Mouse (Mus musculus) c-Kit-negative CD71-positive TER-119-positive erythroid progenitor cells, embryonic 14.5 days (primary cell): Measurements from ENCODE around the gene Bmp6.

Experiments used
- DNase-seq: peaks from one replicate; pipeline ENCODE4 v3.0.0-alpha.2; 2013; ENCODE audit warnings: low read depth, low spot score

Bmp6 gene

DNA sequence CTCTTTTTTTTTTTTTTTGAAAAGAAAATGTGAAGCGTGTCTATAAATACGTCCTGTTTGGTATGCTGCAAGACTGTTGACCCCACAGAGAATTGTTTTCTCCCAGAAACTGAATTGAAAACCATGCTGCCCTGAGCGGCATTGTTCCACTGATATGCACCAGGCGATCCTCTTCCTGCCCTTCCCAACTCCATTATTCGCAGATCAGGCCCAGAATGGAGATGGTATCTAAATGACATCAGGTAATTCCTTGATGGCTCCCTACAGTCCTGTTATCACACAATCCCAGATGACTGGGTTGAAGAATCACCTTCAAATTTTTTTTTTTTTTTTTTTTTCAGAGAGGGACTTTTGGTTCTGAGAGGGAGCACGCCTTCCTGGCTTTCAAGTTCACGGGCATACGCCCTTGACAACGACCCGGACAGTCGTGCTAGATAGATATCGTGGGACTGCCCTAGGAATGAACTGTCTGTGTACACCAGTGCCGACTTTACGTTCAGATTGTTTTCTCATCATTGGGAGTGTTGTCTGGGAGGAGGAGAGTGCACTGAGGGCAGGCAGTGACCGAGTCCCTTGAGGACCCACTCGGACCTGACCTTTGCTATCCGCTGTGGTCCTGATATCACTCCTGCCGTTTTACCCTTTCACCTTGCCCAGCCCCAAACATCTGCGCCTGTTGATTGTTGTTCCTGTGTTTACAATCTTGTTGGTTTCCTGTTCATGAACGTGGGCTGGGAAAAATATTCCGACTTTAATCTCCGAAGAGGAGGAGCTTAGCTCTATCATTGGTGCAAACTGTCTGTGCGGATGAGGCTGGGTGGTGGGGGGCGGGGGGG, 8.7 kb downstream of the Bmp6 start:
- no peak for DNase-seq

DNA sequence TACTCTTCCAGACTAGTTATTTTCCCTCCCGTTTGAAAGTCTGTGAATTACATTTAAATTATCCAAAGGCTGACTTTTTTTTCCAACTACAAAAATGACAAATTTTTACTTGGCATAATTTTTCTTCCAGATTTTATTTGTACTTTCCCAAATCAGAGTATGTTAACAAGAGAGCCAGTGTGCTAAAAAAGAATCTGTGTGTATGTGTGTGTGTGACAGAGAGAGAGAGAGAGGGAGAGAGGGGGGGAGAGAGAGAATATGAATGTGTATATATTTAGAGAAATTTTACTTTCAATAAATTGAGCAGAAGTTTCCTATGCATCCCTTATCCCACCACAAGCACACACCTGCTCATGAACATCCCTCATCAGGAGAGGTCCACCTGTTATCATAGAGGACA, 9.4 kb downstream of the Bmp6 start:
- DNase-seq = no peak

DNA sequence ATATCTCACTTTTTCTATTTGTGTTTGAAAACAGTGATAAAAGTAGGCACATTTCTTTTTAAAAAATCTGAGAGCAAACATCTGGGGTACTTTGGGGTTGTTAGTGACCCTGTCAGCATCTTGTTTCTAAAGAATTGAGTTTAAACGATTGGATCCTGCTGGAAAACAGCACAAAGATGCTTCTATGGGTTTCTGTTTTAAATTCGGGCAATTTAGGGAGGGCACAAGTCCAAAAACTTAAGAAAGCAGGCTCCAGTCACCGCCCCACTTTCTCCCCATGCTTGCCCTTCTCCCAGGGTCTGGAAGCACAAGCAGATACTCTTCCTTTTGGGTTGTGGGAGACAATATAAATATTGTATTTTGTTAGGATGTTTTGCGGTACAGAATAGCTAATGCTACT, 14.1 kb downstream of the Bmp6 start:
- no peak for DNase-seq

DNA sequence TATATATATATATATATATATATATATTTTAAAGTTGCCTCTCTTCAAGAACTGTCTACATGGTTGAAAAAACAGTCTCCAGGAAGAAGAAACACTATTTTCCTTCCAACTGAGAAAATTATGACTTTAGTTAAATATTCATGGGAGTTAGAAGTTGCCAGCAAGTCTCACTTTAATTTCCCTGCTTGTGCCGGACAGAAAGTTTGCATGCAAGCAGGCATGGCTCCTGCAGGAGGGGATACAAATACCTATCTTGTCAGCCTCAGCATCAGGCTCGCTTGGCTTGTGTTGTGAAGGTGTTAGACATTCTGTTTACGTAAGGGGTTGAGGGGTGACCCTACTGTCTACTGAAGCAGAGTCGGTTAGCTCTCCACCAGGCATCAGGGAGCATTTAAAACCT, 17.8 kb downstream of the Bmp6 start:
- no peak for DNase-seq

DNA sequence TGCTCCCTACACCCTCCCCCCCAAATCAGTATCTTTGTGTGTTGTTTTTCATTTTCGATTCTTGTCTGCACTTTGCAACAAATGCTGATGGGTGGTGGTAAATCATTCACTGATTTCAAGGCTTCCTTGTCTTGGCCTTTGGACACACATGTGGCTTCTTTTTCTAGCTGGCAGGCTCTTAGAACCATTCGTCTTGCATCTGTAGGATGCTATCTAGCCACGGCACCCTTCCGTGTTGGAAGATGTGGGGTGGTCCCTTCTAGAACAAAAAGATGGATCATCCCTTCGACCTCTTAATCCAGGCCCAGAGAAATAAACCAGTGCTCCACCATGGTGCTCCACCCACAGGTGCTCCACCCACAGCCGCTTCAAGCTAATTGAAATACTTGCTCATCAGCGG, 19.0 kb downstream of the Bmp6 start:
- no peak for DNase-seq

DNA sequence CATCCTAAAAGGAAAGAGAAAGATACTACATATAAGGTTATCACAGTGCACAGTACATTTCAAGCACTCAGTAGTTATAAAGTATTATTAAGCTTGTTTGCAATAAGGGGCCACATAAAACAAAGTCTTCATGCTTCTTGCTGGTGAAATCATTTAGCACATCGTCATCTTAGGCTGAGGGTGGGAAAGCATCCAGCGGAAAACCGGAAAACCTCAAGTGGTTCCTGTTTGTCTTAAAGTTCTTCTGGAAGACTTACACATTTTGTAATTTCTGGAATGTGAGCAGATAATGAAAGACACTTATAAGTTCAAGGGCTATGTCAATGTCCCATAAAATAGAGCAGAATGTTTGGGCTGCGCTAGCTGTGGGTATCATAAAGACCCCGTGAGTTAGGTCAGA, 24.7 kb downstream of the Bmp6 start:
- DNase-seq = no peak

DNA sequence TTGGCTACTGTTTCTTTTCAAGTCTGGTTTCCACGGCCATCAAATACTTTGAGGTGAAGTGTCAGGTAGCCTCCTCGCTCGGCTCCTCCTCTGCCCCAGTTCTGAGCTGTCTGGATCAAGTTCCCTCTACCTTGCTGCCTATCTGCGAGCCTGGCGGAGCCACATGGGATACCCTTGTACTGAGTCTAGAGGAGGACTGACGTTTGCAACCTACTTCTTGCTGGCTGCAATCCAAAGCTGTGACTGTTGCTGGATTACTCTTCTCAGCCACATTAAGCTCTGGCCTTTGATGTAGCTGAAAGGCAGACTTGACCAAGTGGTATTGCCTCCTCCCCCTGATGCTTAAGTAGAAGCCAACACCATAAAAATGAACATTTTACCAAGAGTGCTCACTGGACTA, 31.2 kb downstream of the Bmp6 start:
- DNase-seq = no peak

DNA sequence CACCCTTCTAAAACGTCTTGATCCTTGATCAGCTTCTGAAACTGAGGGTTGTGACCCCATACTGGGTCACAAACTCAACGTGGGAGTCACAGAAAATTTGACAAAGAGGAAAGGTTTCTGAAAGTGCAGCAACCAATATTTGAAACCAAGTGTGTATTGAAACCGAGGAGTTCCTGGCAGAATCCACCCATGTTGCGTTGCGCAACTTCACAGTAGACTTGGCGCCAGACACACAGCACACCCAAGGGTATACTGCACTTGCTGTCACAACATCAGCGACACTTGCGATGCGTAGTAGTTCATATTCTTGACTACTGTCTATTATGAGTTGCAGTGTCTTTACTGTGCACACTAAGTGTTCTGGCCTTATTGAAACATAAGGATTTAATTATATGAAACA, 32.4 kb downstream of the Bmp6 start:
- DNase-seq = no peak

DNA sequence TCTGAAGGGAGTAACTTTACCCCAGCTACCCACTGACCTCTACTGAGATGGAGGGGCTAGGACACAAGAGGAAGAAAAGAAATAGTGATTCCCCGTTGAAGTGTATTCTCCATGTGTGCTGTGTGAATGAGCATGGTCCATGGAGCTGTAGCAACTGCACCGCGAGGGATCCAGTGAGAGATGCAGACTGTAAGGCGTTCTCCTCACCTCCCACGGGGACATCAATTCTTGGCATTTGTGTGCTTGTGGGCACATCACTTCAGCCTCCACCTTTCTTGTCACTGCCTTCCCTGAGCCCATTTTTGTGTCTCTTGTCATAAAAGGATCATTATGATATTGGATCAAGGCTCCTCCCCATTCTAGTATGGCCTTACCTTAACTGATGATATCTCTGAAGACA, 34.9 kb downstream of the Bmp6 start:
- no peak for DNase-seq

DNA sequence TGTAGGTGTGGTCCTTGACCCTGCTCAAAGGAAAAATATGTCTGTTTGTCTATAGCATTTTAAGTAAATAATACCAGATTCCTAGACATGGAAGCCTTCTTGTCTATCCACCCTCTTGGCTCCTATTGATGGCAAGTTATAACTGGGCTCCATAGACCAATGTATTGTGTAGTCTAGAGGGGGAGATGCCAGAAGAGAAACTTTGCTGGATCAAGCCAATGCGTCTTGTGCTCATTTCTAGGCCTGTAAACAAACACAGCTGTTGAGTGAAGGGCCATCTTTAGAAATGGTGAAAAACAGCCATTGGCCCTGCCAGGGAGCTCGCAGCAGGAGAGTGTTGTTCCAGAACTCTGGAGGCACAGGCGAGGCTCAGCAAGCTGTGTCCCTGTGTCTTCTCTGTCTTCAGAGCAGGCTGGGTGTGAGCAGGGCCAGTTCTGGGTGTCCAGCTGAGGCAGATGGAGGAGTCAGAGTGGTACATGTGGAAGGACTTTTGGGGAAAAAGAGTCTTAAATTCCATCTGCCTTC, 41.2 kb downstream of the Bmp6 start:
- DNase-seq = no peak

DNA sequence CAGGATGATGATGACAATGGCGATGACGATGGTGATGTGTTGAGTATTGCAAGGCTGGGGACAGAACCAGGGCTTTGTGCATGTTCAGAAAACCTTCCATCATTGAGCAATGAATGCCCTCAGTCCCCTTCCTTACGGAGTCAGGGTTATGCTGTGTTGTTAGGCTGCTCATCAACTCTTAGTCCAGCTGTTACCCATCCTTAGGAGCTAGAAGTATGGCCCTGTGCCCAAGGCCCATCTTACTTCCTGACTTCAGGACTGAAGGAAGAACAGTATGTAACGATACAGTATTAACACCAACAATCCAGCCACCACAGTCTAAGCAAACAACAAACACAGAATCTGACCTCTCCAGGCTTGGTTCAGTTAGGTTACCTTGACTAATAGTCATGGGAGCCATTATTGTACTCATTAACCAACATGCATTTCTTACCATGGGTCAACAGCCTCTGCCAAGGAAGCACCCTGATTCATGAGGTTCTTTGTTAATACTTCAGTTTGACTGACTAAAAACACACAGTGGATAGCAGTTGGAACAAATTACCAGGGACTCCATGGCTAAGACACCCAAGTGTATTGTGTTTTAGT, 42.6 kb downstream of the Bmp6 start:
- no peak for DNase-seq

DNA sequence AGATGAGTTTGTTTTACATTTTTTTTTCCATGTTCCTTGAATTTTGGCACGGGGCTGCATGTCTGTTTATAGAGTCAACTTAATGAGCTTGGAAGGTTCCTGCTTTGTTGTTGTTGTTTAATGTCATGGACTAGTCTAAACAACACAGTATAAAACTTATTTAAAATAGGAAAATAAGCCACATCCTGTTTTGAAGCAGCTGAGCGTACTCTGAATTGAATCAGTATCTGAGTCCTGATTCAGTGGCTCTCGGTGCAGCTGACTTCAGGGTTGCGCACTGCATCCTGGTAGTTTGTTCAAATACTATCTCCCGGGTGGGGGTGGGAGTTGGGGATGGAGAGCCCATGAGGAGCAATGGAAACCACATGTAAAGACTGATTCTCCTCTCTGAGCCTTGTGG, 48.5 kb downstream of the Bmp6 start:
- no peak for DNase-seq

DNA sequence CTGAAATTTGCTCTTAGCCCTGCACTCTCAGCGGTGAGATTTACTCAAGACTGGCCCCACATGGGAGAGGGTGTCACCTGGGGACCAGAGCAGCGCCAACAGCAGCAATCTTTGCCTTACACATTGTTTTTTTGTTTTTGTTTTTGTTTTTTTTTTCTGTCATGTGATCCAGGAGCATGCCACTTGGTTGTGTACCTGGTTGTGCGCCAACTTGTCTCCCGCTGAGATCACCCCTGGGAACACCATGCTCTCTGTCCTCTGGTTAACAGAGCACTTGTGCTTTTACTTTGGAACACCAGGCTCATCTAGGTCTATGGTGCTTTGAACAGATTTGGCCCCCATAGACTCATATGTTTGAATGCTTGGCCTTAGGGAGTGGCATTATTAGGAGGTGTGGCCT, 50.1 kb downstream of the Bmp6 start:
- DNase-seq = no peak

DNA sequence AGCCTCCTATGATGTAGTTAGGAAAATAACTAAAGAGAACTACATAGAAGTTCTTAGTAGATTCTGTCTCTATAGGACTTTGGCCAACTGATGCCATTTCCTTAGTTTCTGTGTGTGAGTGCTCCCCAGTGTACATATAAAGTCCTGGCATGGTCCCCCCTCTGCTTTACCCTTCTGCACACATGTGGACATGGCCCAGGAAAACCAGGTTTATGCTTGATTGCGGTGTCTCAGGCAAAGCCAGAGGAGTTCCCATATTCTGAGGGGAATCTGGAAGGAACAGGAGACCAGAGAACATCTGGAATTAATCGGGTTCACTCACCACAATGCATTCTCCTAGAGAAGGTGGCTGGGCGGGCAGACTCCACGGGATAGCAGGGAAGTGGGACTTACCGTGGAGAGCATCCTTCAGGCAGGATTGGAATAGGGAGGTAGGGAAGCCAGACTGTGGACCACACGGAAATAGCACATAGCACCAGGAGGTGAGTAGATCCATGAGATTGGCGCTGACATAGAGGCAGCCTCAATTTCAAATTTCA, 52.2 kb downstream of the Bmp6 start:
- DNase-seq = no peak

DNA sequence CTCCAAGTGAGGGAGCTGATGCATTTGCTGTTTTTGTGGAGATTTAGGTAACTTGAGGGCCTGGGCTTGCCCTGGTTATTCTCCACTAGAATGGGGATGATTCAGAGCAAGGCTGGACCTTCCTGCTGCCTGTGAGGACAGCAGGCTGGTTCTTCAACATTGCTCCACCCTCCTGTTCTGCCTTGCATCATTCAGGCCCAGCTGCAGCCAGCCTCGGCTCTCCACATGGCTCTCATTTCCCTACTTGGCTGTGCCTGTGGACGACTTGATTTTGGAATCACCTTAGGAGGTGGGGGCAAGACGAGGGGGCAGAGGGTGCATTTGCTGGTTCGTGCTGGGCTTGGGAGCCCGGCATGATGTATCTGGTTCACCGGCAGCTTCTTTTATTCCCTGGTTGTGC, 53.8 kb downstream of the Bmp6 start:
- DNase-seq = no peak

DNA sequence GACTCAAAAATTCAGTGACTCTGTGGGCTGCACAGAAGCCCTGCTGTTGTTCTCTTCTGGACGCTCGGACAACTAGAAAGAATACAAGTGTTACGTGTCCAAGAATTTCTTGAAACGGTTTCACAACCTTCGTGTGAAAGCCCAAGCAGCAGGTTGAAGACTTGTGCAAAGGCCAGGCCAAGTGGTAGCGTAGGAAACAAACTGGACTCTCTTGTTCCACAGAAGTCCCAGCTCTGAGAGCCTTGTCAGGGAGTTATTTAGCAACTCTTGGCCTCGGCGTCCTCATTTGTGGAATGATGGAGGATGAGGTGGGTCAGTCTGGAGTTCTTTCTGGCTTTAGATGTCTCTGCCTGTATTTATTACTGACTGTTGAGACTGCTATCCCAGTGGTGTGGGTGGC, 55.8 kb downstream of the Bmp6 start:
- no peak for DNase-seq

DNA sequence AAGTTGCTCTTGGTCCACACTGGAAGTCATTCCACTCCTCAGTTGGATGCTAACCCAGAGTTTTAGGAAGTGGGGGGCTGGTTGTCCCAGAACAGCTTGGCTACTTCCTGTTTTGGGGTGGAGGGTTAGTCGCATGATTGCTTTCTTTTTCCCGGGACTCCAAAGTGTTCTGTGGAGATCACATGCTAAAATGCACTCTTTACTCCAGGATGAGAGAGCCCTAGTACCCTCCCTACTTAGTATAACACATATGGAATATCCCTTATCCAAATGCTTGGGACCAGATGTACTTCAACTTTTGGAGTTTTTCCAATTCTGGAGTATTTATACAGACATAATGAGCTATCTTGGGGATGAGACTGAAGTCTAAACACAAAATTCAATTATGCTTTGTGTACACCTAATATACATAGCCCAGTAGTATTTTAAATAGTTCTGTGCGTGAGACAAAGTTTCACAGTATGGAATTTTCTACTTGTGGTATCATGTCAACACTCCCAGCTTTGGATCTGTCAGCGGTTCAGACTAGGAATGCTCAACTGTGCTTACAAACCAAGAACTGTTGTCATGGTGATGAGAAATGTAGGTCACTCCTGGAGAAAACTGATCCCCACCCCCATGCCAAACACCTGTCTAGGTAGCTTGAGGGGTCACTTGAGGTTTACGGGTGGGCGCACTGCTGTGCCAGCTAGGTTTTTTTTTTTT, 62.9 kb downstream of the Bmp6 start:
- no peak for DNase-seq

DNA sequence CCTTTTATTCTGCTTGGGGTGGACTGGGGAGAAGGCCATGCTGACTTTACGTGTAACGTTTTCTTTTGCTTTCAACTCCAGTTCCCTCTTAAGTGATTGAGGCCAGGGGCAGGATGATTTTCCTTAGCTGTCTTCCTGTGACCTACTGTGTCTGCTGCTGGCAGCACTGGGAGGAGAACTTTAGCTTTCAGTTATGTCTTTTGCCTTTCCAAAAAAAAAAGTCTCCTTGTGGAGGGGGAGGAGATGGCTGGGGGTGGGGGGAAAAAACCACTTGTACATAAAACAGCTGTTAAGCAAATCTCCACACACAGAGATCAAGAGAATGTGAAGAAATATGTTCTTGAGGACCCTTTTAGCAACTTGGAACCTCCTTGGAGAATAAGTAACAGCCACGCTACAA, 63.7 kb downstream of the Bmp6 start:
- DNase-seq = no peak

DNA sequence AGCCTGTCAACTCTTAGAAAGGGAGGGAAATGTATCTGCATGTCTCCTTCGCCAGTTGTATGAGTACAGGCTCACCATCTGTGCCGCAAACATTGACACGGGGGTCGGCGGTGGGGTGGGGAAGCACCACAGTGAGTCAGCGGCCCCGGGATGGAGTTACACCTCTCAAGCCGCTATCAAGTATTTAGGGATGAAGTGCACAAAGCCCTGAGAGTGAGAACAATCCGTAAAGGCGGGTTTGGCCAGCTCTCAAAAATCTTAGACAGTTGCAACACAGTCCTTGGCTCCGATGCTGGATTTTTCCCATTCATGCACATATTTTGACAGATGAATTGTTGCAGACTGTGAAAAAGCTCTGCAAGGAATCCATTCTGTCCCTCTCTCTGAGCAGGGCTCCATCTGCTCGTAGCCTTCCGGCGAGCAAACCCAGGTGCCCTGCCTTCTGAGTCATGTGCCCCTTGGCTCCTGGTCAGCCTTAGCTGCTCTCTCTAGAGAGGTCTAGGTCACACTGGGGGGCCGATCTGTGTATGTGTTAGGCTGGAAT, 65.5 kb downstream of the Bmp6 start:
- no peak for DNase-seq

DNA sequence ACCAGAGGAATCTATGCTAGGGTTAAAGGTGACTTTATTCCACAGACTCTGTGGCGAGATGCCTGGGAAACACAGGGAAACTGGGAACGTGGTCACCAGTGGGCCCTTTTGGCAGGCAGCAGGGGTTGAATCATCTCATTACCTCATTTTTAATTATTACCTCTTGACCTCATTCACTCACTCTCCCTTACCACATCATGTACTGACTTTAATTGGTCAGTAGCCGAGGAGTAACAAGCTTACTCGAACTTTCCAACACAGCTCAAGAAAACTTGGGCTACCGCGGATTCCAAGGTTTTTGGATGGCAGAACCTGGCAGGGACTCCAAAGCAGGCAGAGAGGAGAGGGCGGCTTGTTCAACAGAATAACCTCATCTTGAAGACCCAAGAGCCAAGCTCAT, 74.9 kb downstream of the Bmp6 start:
- no peak for DNase-seq

DNA sequence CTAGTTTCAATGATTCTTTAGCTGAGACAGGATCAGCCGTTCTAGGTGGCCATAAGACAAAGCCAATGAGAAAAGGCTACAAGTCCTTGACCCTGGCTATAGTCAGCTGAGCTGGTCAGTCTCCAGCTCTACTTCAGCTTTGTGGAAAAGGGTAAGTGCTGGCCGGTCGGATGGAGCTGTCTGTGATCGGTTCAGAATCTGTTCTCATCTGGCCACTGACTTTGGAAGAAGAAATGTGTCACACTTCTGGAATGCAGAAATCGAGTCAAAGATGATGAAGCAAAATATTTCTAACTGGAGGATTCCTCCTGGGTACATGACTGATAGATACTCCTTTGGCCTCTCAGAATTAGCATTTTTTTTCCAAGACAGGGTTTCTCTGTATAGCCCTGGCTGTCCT, 77.6 kb downstream of the Bmp6 start:
- no peak for DNase-seq

DNA sequence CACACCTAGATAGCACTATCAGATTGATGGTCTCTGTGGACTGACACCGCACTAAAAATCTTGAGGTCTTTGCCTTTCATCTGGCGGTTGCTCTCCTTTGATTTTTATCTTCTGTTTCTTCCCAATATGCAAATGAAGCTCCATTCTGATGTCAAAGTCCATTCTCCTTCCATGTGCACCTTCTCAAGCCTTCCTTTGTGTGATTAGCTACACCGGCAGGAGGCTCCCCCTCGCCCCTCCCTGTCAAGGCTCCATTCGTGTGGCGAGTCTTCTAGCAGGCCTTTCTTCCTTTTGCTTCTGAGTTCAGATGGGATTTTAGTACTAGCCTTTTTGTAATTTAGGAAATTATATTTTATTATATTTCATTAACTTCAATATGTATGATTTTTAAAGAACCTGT, 80.4 kb downstream of the Bmp6 start:
- no peak for DNase-seq
